ENCODE assay signal across 1 mouse cellular context in genomic region chr17:56626754-56627470, GRCm38 (mm10).
TF ChIP-seq lines count a peak whose summit lies in the region.

Lonp1 (minus strand) TSS chr17:56626887.

TF ChIP-seq in CH12.LX, 34 proteins besides CTCF, POLR2A, EP300 and RAD21 (continued from another document):
- peak; percentile 11; the same call in 1 of the 2 replicates for TF ChIP-seq GABPA (IDR thresholded peaks at IDR 0.05; ENCODE audit: insufficient replicate concordance, low read depth, low read length)
- TF ChIP-seq NELFE (IDR thresholded peaks at IDR 0.05; ENCODE audit: low read depth, low read length): peak; percentile 60
- peak; percentile 69; the same call in 1 of the 2 replicates for TF ChIP-seq MYC (IDR thresholded peaks at IDR 0.05; ENCODE audit: low read depth, low read length)
- peak; percentile 67 for TF ChIP-seq ETS1 (conservative IDR thresholded peaks at IDR 0.05; ENCODE audit: low read depth, low read length)
- no peak for TF ChIP-seq POLR2AphosphoS2 (IDR thresholded peaks at IDR 0.05; ENCODE audit: low read depth, low read length)
- 0 out of 2 replicates have a peak, but pooled peaks have one; percentile 11 for TF ChIP-seq CHD1 (IDR thresholded peaks at IDR 0.05; ENCODE audit: low read depth, low read length)
- peak; percentile 14; the same call in 1 of the 2 replicates for TF ChIP-seq ELF1 (IDR thresholded peaks at IDR 0.05; ENCODE audit: low read depth, low read length)
- no peak; the same call in 1 of the 2 replicates for TF ChIP-seq RCOR1 (conservative IDR thresholded peaks at IDR 0.05; ENCODE audit: low read depth, low read length)
- TF ChIP-seq HCFC1 (IDR thresholded peaks at IDR 0.05; ENCODE audit: low read depth, low read length): peak; percentile 94
- no peak for TF ChIP-seq JUND (conservative IDR thresholded peaks at IDR 0.05; ENCODE audit: low read depth, low read length)
- no peak for TF ChIP-seq UBTF (IDR thresholded peaks at IDR 0.05; ENCODE audit: low read depth, low read length)
- peak; percentile 90 for TF ChIP-seq USF2 (conservative IDR thresholded peaks at IDR 0.05; ENCODE audit: low read depth, low read length)
- TF ChIP-seq TCF12 (IDR thresholded peaks at IDR 0.05; ENCODE audit: low read depth, low read length): peak; percentile 88
- TF ChIP-seq MAZ (IDR thresholded peaks at IDR 0.05; ENCODE audit: low read depth, low read length): no peak; the same call in 1 of the 2 replicates
- TF ChIP-seq NRF1 (IDR thresholded peaks at IDR 0.05; ENCODE audit: low read depth, low read length): peak; percentile 74
- peak; percentile 44; the same call in 1 of the 2 replicates for TF ChIP-seq TBP (conservative IDR thresholded peaks at IDR 0.05; ENCODE audit: low read depth, low read length)
- peak; percentile 94 for TF ChIP-seq MAX (IDR thresholded peaks at IDR 0.05; ENCODE audit: low read length)
- TF ChIP-seq ZKSCAN1 (IDR thresholded peaks at IDR 0.05; ENCODE audit: borderline replicate concordance, low read depth, low read length): no peak
- TF ChIP-seq CHD2 (IDR thresholded peaks at IDR 0.05; ENCODE audit: low read length): no peak
- TF ChIP-seq E2F4 (IDR thresholded peaks at IDR 0.05; ENCODE audit: insufficient replicate concordance, low read depth, low read length): no peak
